Mouse (Mus musculus) cortical plate, adult 2 months (tissue): ENCODE results near the gene Vkorc1.

Experiments used
- CTCF ChIP-seq: fragments of 200-500 bp; IDR thresholded peaks from 2 replicates; pipeline ENCODE4 v1.5.1; 2011; ENCODE audit warnings: mild to moderate bottlenecking, control low read depth, low read length; ENCODE audit not compliant: insufficient read depth; ENCODE audit errors: extremely low read depth
- POLR2A ChIP-seq: fragments of 200-500 bp; IDR thresholded peaks from 2 replicates; pipeline ENCODE4 v1.6.1; 2011; ENCODE audit warnings: mild to moderate bottlenecking, low read length, control low read depth; ENCODE audit not compliant: insufficient read depth; ENCODE audit errors: extremely low read depth

DNA sequence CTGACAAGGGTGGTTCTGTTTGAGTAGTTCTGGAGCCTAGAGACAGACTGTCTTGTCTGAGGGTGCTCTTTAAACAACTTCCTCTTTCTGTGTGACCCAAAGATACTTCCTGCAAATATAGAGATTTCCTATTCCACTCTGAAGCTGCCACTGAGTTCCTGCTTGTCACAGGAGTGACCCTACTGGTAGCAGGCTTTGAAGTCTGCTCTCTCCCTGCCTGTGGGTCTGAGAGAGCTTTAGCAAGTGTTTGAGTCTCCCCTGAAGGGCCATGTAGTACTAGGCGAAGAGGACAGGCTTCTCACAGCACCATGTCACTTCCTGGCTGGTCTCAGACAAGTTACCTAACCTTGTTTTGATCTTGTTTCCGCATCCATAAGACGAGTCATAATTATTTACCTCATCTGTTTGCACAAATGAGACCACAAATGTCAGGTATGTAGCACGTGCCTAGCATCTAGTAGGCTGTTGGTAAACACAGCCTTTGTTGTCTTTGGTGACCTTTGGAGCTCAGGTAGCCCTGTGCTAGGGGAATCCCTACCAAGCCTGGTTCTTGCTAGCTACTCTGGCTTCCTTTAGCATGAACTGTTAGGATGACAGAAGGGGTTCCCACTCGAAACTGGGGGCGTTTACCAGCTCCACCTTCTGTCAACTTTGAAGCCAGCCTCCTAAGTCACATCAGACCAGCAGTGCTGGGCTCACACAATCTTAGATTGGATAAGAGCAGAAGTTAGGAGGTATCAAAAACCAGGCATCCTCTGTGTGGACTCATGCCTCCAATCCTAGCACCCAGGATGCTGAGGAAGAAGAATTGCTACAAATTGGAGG lies 27.2 kb upstream of the Vkorc1 start:
- TF ChIP-seq POLR2A: no peak
- no peak for TF ChIP-seq CTCF
